Mouse (Mus musculus): Measurements from ENCODE around the gene Epp13. TPM values are rescaled to one million over a fixed set of nuclear protein-coding genes. Genes with fewer than 3 reads are reported as not detected.
A peak's percentile ranks its signal among the peaks of the same experiment; 100 is the strongest.
"Not testable (repeated sequence)": the region's sequence is repeated elsewhere in the genome, so short reads cannot be mapped to it uniquely, and the experiment has no call there.

Epp13 gene
- polyA plus RNA-seq, 1 experiment from 2014 or later, result not detected

DNA sequence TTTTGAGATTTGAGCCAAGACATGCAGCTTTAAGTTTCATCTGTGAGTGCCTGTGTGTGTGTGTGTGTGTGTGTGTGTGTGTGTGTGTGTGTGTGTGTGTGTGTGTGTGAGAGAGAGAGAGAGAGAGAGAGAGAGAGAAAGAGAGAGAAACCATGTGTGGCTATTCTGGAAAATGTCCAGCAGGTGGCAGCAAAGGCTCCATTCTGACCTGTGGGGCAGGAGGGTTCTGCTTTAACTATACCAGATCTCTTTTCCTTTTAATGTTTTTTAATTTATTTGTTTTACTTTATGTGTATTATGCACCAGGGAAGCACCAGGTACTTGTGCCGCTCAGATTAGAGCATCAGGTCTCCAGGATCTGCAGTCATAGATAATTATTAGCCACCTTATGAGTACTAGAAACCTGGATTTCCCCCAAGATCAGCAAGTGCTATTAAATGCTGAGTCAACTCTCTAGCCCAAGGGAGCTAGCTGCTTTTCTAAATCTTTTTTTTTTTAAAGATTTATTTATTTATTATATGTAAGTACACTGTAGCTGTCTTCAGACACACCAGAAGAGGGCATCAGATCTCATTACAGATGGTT is 11.6 kb upstream of the Epp13 start:
- H3K9ac ChIP-seq; H3K36me3 ChIP-seq (ENCODE audit: insufficient read depth); H3K4me3 ChIP-seq (ENCODE audit: low read depth, low read length); H3K27ac ChIP-seq (ENCODE audit: low read depth); H3K27me3 ChIP-seq (ENCODE audit: insufficient read depth, low read length); H3K9me3 ChIP-seq (ENCODE audit: low read depth, low read length); H3K4me1 ChIP-seq (ENCODE audit: insufficient read depth); ATAC-seq (ENCODE audit: insufficient read depth); H3K4me2 ChIP-seq: not testable (repeated sequence)
- TF ChIP-seq CTCF (IDR thresholded peaks at IDR 0.05; ENCODE audit: low read depth), result peak; percentile 61
- DNase-seq, result peak; percentile 62
- WGBS, result 29% methylated on average over 1 of the region's 1 CpGs

DNA sequence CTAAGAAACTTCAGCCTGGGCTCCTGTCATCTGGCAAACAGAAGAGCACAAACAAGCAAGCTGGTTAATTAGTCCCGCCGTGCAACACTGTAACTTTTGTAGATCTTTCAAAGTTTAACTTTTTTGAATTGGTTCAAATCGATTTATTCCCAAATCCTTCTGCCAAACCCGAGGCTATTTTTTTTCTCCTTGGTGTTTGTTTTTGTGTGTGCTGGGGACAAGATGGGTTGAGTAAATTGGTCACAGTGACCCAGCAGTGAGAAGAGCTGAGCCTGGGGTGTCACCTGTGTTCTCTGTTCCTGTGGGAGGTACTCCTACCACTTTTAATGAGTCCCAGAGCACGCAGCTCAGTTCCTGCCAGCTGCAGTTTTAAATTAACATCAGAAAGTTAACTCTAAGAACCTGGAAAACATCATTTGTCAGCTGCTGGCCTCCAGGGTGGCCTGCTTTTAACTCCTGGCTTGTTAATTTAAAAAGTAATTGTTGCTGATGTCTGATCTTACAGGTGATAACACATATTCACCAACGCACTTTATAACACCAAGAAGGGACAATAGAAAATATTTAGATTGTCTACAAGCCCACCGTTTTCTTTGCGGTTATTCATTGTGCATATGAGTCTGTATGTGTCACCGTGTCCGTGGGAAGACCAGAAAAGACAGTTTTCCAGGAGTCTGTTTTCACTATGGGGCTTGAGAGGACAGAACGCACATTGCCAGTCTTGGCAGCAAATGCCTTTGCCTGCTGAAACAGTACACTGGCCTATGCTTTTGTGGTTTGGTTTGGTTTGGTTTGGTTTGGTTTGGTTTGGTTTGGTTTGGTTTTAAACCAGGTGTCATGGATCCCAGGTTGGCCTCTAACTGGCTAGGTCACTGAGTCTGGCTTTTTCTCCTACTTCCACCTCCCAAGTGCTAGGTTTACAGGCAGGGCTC is 7.9 kb upstream of the Epp13 start:
- Histone ChIP-seq H3K9ac (no peak overlapping the region), H3K9me3 (ENCODE audit: low read depth, low read length) (no peaks in the 10 kb centered on the region), H3K4me1 (ENCODE audit: insufficient read depth) (no peaks in the 10 kb centered on the region), H3K27ac (ENCODE audit: low read depth) (no peak overlapping the region), H3K36me3 (ENCODE audit: insufficient read depth) (no peaks in the 10 kb centered on the region), H3K27me3 (ENCODE audit: insufficient read depth, low read length) (no peaks in the 10 kb centered on the region), H3K4me3 (ENCODE audit: low read depth, low read length) (no peak overlapping the region), H3K4me2 (no peak overlapping the region)
- 31% methylated on average over 11 of the region's 11 CpGs for WGBS
- no peak for TF ChIP-seq CTCF (IDR thresholded peaks at IDR 0.05; ENCODE audit: low read depth)
- ATAC-seq (ENCODE audit: insufficient read depth) (no peak), DNase-seq (no peak)

DNA sequence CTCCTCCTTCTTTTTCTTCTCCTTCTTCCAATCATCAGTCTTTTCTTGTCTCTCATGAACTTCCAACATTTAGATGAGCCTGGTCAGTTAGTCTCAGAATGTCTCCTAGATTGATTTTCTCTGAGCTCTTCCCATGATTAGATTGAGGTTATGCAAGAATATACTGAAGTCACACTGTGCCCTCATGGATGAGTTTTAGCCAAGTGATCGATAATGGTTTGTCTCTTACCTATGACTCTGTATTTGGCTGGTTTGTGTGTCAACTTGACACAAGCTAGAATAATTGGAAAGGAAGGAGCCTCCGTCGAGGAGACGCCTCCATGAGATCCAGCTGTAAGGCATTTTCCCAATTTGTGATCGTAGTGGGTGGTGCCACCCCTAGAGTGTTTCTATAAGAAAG is 1.9 kb downstream of the Epp13 start:
- WGBS, result 88% methylated on average over 5 of the region's 5 CpGs

DNA sequence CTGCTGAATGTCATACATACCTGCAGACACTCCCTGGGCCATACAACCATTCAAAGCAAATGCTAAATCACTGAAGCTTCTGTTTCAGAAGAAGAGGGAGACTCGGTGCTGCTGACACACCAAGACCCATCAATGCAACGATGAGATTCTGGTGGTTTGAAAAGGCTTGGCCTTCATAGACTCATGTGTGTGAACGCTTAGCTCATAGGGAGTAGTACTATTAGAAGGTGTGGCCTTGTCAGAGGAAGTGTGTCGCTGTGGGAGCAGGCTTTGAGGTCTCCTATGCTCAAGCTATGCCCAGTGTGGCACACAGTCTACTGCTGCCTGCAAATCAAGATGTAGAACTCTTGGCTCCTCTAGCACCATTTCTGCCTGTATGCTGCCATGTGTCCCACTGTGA is 4.9 kb downstream of the Epp13 start:
- Histone ChIP-seq H3K4me3 (ENCODE audit: low read depth, low read length) (no peak overlapping the region), H3K27me3 (ENCODE audit: insufficient read depth, low read length) (no peaks in the 10 kb centered on the region), H3K9ac (no peak overlapping the region), H3K9me3 (ENCODE audit: low read depth, low read length) (0 out of 2 replicates have a peak, but pooled peaks cover 2% of the 10 kb centered on the region), H3K4me1 (ENCODE audit: insufficient read depth) (no peaks in the 10 kb centered on the region), H3K4me2 (no peak overlapping the region), H3K27ac (ENCODE audit: low read depth) (no peak overlapping the region), H3K36me3 (ENCODE audit: insufficient read depth) (no peaks in the 10 kb centered on the region)
- 77% methylated on average over 4 of the region's 4 CpGs for WGBS
- ATAC-seq (ENCODE audit: insufficient read depth) (no peak), DNase-seq (no peak)
- no peak for TF ChIP-seq CTCF (IDR thresholded peaks at IDR 0.05; ENCODE audit: low read depth)

More for the DNA sequence above, 1.9 kb downstream of the Epp13 start:
- Histone ChIP-seq H3K4me3 (ENCODE audit: low read depth, low read length) (no peak overlapping the region), H3K27me3 (ENCODE audit: insufficient read depth, low read length) (no peaks in the 10 kb centered on the region), H3K4me1 (ENCODE audit: insufficient read depth) (no peaks in the 10 kb centered on the region), H3K36me3 (ENCODE audit: insufficient read depth) (no peaks in the 10 kb centered on the region), H3K4me2 (no peak overlapping the region), H3K9me3 (ENCODE audit: low read depth, low read length) (0 out of 2 replicates have a peak, but pooled peaks cover 2% of the 10 kb centered on the region), H3K9ac (no peak overlapping the region), H3K27ac (ENCODE audit: low read depth) (no peak overlapping the region)
- DNase-seq, result no peak
- no peak for ATAC-seq (ENCODE audit: insufficient read depth)
- TF ChIP-seq CTCF (IDR thresholded peaks at IDR 0.05; ENCODE audit: low read depth), result no peak

DNA sequence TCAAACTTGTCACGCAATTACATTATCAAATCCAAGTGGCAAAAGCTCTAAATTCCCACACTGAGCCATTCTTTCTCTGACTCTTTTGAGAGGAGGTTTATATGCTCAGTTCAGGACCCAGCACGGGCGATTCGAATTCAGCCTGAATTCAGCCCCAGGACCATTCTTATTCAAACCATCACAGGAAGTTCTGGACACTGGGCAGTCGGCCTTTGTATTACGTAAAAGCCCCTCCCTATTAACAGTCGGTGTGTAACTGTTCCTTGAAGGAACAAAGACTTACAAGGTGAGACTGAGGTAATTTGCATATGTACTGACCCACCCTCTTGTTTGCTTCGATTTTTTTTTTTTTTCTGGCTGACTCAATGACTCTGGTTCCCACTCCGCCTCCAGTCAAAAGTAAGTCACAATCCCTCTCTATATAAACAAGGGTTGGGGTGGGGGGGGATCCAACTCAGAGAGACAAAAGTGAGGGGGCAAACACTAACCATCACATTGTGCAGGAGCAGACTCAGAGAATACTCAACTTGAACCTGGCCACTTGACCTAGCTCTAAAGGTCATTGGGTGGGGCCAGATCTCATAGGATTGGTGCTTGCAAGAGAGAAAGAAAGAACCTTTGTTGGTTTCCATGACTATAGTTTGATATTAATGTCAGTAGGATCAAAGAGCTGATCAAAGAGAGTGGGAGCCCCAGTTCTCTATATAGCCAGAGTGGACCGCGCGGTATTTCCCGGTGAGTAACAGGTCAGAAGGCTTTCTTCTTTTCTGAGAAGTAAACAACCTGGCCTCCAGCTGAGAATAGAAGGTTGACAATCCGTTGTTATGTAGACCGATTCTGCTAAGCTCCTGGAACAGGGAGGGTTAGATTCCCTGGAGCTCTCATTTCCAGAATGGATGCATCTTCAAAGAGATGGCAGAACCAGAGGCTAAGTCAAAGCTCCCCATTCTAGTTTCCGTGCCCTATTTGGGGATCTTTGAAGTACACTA is 6.0 kb downstream of the Epp13 start:
- 38% methylated on average over 16 of the region's 16 CpGs for WGBS
- DNase-seq, result no peak
- Histone ChIP-seq H3K36me3 (ENCODE audit: insufficient read depth) (no peaks in the 10 kb centered on the region), H3K9ac (no peak overlapping the region), H3K4me3 (ENCODE audit: low read depth, low read length) (no peak overlapping the region), H3K9me3 (ENCODE audit: low read depth, low read length) (no peaks in the 10 kb centered on the region), H3K27ac (ENCODE audit: low read depth) (no peak overlapping the region), H3K4me2 (no peak overlapping the region), H3K4me1 (ENCODE audit: insufficient read depth) (no peaks in the 10 kb centered on the region), H3K27me3 (ENCODE audit: insufficient read depth, low read length) (no peaks in the 10 kb centered on the region)
- ATAC-seq (ENCODE audit: insufficient read depth), result no peak
- TF ChIP-seq CTCF (IDR thresholded peaks at IDR 0.05; ENCODE audit: low read depth), result no peak

DNA sequence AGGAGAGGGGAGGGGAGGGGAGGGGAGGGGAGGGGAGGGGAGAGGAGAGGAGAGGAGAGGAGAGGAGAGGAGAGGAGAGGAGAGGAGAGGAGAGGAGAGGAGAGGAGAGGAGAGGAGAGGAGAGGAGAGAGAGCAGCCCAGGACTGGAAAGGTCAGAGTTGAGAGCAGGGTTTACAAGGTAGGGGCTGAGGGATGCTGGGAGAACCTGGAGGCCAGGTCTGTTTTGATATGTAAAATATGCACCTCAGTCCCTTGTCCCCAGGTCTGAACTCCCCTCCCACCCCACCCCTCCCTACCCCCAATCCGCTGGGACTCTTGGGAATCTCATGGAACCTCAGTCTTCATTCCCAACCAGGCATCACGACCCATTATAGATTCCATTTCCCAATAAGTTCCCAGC is 7.5 kb downstream of the Epp13 start:
- H3K4me1 ChIP-seq (ENCODE audit: insufficient read depth); H3K27ac ChIP-seq (ENCODE audit: low read depth); ATAC-seq (ENCODE audit: insufficient read depth); H3K4me3 ChIP-seq (ENCODE audit: low read depth, low read length); H3K27me3 ChIP-seq (ENCODE audit: insufficient read depth, low read length); DNase-seq; H3K4me2 ChIP-seq; H3K9ac ChIP-seq; H3K9me3 ChIP-seq (ENCODE audit: low read depth, low read length); H3K36me3 ChIP-seq (ENCODE audit: insufficient read depth): not testable (repeated sequence)
- WGBS, result 47% methylated on average over 2 of the region's 2 CpGs

Measured in lung, embryonic 14.5 days (tissue).